Mouse (Mus musculus) liver, postnatal 0 days (tissue): Measurements from ENCODE around the gene Haus4.

Experiments
- CTCF ChIP-seq: sonication (generic); IDR thresholded peaks from 2 replicates; pipeline ENCODE4 v1.5.1; 2016; ENCODE audit warnings: antibody characterized with exemption, low read depth
- EP300 ChIP-seq: IDR thresholded peaks from 2 replicates; pipeline ENCODE4 v1.6.1; 2016; ENCODE audit warnings: antibody characterized with exemption, low read depth, mild to moderate bottlenecking

- TF ChIP-seq CTCF (peak; percentile 91), EP300 (peak; percentile 49; the same call in 1 of the 2 replicates)
These were observed at the start of gene Haus4 for GRCm38 (mm10) chr14:54553975-54554769.
